Mouse (Mus musculus): ENCODE measurements around the gene 1700029I15Rik. TPM values are rescaled to one million over a fixed set of nuclear protein-coding genes. Genes with fewer than 3 reads are reported as not detected.

Gene 1700029I15Rik
- total RNA-seq, 2 experiments from 2014 or later, result 3.7 TPM

GRCm38 (mm10) chr2:92371971-92372690 lies 10.2 kb upstream of the 1700029I15Rik start:
- intact Hi-C loops (cut with DNase I), result no loop called here
- peak in 1 of 2 experiments; percentile 13 for DNase-seq (ENCODE audit: extremely low spot score in 1 of 2, low spot score in 2 of 2)

- intact Hi-C loops (cut with DNase I), result no loop called here
- no peak for DNase-seq (ENCODE audit: extremely low spot score in 1 of 2, low spot score in 2 of 2)
Measured at GRCm38 (mm10) chr2:92372767-92373436, 9.4 kb upstream of the 1700029I15Rik start.

- intact Hi-C loops (cut with DNase I), result no loop called here
- no peak for DNase-seq (ENCODE audit: extremely low spot score in 1 of 2, low spot score in 2 of 2)
Measured at GRCm38 (mm10) chr2:92373437-92373813, 8.9 kb upstream of the 1700029I15Rik start.

- peak in 1 of 2 experiments; percentile 58 for DNase-seq (ENCODE audit: extremely low spot score in 1 of 2, low spot score in 2 of 2)
- intact Hi-C loops (cut with DNase I), result no loop called here
Measured at GRCm38 (mm10) chr2:92374514-92374913, 7.8 kb upstream of the 1700029I15Rik start, which contains the start of the genes Pex16 and Large2. Pex16 (plus strand) TSS chr2:92374676. Large2 (minus strand) TSS chr2:92374869.

- intact Hi-C loops (cut with DNase I), result no loop called here
- DNase-seq (ENCODE audit: extremely low spot score in 1 of 2, low spot score in 2 of 2), result peak; percentile 97
Measured at GRCm38 (mm10) chr2:92375099-92375623, 7.2 kb upstream of the 1700029I15Rik start.

- no peak for DNase-seq (ENCODE audit: extremely low spot score in 1 of 2, low spot score in 2 of 2)
- intact Hi-C loops (cut with DNase I), result no loop called here
Measured at GRCm38 (mm10) chr2:92375788-92376187, 6.5 kb upstream of the 1700029I15Rik start.

GRCm38 (mm10) chr2:92376300-92376699 lies 6.0 kb upstream of the 1700029I15Rik start:
- intact Hi-C loops (cut with DNase I), result no loop called here
- no peak for DNase-seq (ENCODE audit: extremely low spot score in 1 of 2, low spot score in 2 of 2)

GRCm38 (mm10) chr2:92377320-92377719 lies 5.0 kb upstream of the 1700029I15Rik start:
- no peak for DNase-seq (ENCODE audit: extremely low spot score in 1 of 2, low spot score in 2 of 2)
- intact Hi-C loops (cut with DNase I), result no loop called here

- intact Hi-C loops (cut with DNase I), result no loop called here
- no peak for DNase-seq (ENCODE audit: extremely low spot score in 1 of 2, low spot score in 2 of 2)
Measured at GRCm38 (mm10) chr2:92379783-92380494, 2.4 kb upstream of the 1700029I15Rik start.

- intact Hi-C loops (cut with DNase I), result no loop called here
- DNase-seq (ENCODE audit: extremely low spot score in 1 of 2, low spot score in 2 of 2), result no peak
Measured at GRCm38 (mm10) chr2:92380495-92381050, 1.8 kb upstream of the 1700029I15Rik start.

GRCm38 (mm10) chr2:92381161-92381560 lies 1.2 kb upstream of the 1700029I15Rik start:
- intact Hi-C loops (cut with DNase I), result no loop called here
- no peak for DNase-seq (ENCODE audit: extremely low spot score in 1 of 2, low spot score in 2 of 2)

- DNase-seq (ENCODE audit: extremely low spot score in 1 of 2, low spot score in 2 of 2), result no peak
- intact Hi-C loops (cut with DNase I), result no loop called here
Measured at GRCm38 (mm10) chr2:92382759-92383158, 421 bp downstream of the 1700029I15Rik start.

GRCm38 (mm10) chr2:92384101-92384500 lies 1.8 kb downstream of the 1700029I15Rik start:
- DNase-seq (ENCODE audit: extremely low spot score in 1 of 2, low spot score in 2 of 2), result no peak
- intact Hi-C loops (cut with DNase I), result no loop called here

GRCm38 (mm10) chr2:92385113-92386051 lies 3.0 kb downstream of the 1700029I15Rik start:
- intact Hi-C loops (cut with DNase I), result no loop called here
- DNase-seq (ENCODE audit: extremely low spot score in 1 of 2, low spot score in 2 of 2), result no peak

- peak in 1 of 2 experiments; percentile 49 for DNase-seq (ENCODE audit: extremely low spot score in 1 of 2, low spot score in 2 of 2)
- intact Hi-C loops (cut with DNase I), result no loop called here
Measured at GRCm38 (mm10) chr2:92386821-92387570, 4.7 kb downstream of the 1700029I15Rik start.

GRCm38 (mm10) chr2:92387646-92388045 lies 5.3 kb downstream of the 1700029I15Rik start:
- intact Hi-C loops (cut with DNase I), result no loop called here

GRCm38 (mm10) chr2:92388081-92388517 lies 5.8 kb downstream of the 1700029I15Rik start:
- intact Hi-C loops (cut with DNase I), result no loop called here
- DNase-seq (ENCODE audit: extremely low spot score in 1 of 2, low spot score in 2 of 2), result peak in 1 of 2 experiments; percentile 52

More at GRCm38 (mm10) chr2:92387646-92388045, 5.3 kb downstream of the 1700029I15Rik start:
- DNase-seq (ENCODE audit: extremely low spot score in 1 of 2, low spot score in 2 of 2), result no peak
